Mouse (Mus musculus) C2C12 (cell line): ENCODE results near the gene Rhbdf2.

ENCODE experiments used
- CTCF ChIP-seq: IDR thresholded peaks from one replicate; pipeline ENCODE4 v1.5.1; 2011; ENCODE audit not compliant: control insufficient read depth, insufficient read depth, insufficient read length
- FOSL1 ChIP-seq: IDR thresholded peaks from one replicate; pipeline ENCODE4 v1.8.0; 2011; ENCODE audit warnings: mild to moderate bottlenecking, low read length; ENCODE audit not compliant: poor library complexity, insufficient read depth, severe bottlenecking
- MAX ChIP-seq: IDR thresholded peaks from one replicate; pipeline ENCODE4 v1.6.1; 2011; ENCODE audit warnings: mild to moderate bottlenecking, control low read depth
- MYOD1 ChIP-seq: IDR thresholded peaks from one replicate; pipeline ENCODE4 v1.6.1; 2011; ENCODE audit warnings: low read depth; ENCODE audit not compliant: control insufficient read depth, insufficient read length
- MYOG ChIP-seq: IDR thresholded peaks from one replicate; pipeline ENCODE4 v1.6.1; 2011; ENCODE audit not compliant: control insufficient read depth, insufficient read length; ENCODE audit errors: extremely low read depth
- USF1 ChIP-seq: IDR thresholded peaks from one replicate; pipeline ENCODE4 v1.6.1; 2011; ENCODE audit warnings: low read depth, mild to moderate bottlenecking, control low read depth, moderate library complexity

- TF ChIP-seq MYOG (no peak), CTCF (no peak), MAX (no peak), FOSL1 (no peak), MYOD1 (no peak), USF1 (no peak)
These were observed 70.5 kb downstream of the Rhbdf2 start for GRCm38 (mm10) chr11:116556308-116556707.
